Mouse (Mus musculus) urinary bladder, postnatal 25 days (tissue): ENCODE data around the gene Ttc4.

Experiments used
- DNase-seq: peaks from one replicate; pipeline ENCODE4 v3.0.0; 2022; ENCODE audit warnings: low spot score

Gene Ttc4

DNA sequence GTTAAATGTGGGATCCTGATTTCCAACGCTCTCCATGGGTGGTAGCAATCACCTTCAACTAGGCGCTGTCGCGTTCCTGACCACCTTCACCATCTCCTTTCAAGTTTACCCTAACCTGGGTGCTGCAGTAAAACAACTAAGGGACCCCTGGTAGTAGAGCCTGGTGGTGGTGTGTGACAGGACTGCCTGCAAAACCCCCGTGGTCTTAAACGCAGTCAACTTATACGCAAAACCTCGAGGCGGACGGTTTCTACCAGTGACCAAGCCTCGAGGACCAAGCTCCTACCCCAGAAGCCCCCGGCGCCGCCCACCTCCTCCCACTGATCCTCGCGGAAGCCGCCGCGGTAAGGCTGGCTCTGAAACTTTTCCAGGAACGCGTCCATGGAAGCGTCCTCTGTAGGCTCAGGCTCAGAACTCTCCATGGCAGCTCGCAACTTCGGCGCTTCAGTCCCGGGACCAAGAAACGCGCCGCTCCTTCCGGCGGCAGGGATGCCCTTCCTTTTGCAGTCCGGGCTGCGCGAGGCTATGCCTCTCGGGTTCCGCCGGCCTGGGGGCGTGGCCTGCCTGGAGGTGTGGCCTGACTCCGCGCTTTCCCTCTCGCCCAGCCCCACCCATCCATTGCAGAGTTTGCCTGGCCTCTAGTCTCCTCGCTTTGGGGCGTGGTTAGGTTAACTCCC, at the start of gene Ttc4:
Gene Ttc4 (minus strand): TSS at position 503 of the 677 bp plus-strand sequence.
- peak; percentile 90 for DNase-seq

DNA sequence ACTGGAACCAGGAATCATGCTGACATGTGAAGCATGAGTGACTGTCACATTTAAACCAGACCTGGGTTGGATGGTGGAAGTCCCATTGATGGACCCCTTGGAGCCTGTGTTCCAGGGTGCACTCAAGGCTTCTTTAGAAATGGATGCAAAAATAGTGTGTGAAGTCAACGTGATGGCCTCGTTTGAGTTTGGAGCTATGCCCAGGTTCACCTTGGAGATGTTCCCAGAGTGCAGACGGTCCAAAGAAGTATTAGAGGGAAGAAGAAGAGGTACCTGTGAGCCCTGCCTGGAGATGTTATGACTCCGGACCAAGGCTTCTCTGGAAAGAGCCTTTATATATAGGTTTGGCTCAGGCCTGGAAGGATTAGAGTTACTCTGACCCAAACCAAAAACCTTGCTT, 41.9 kb upstream of the Ttc4 start:
- DNase-seq = no peak

DNA sequence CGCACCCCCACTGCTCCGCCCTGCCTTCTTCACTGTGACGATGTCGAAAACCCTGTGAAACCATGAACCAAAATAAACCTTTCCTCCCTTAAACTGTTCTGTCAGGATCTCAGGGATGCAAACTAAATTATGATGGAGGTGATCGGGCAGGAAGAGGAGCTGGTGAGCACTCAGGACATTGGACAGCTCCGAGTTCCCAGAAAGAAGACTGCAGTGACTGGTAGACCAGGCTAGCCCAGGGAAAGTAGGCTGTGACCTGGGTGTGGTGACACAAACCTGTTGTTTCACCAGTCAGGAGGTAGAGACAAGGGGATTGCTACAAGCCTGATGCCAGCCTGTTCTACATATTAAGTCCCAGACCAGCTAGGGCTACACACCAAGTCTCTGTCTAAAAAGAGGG, 34.9 kb upstream of the Ttc4 start:
- DNase-seq = no peak

GRCm38 (mm10) chr4:106708408-106708807, 29.7 kb upstream of the Ttc4 start:
- DNase-seq = peak; percentile 89

DNA sequence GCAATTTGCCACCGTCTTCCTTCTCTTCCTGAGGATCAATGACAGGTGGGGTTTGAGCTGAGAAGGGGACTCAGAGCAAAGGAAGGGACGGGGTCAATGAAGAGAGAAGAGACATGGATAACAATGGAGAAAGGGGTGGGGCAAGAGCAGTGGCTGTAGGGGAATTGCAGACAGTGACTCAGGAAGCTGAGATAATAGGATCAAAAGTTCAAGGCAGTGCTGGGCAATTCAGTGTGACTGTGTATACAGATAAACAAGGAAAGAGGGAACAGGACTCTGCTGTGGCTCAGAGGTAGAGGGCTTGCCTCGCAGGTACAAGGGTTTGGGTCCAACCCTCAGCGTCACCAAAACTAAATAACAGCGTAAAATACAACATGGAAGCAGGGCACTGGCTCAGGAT, 29.2 kb upstream of the Ttc4 start:
- DNase-seq = no peak

- DNase-seq = no peak
Measured at GRCm38 (mm10) chr4:106705096-106705665, 26.4 kb upstream of the Ttc4 start.

GRCm38 (mm10) chr4:106704416-106704815, 25.7 kb upstream of the Ttc4 start:
- no peak for DNase-seq

- no peak for DNase-seq
Measured at GRCm38 (mm10) chr4:106703956-106704355, 25.2 kb upstream of the Ttc4 start.

- DNase-seq = no peak
Measured at GRCm38 (mm10) chr4:106700798-106701197, 22.1 kb upstream of the Ttc4 start.

GRCm38 (mm10) chr4:106699989-106700388, 21.2 kb upstream of the Ttc4 start:
- no peak for DNase-seq

DNA sequence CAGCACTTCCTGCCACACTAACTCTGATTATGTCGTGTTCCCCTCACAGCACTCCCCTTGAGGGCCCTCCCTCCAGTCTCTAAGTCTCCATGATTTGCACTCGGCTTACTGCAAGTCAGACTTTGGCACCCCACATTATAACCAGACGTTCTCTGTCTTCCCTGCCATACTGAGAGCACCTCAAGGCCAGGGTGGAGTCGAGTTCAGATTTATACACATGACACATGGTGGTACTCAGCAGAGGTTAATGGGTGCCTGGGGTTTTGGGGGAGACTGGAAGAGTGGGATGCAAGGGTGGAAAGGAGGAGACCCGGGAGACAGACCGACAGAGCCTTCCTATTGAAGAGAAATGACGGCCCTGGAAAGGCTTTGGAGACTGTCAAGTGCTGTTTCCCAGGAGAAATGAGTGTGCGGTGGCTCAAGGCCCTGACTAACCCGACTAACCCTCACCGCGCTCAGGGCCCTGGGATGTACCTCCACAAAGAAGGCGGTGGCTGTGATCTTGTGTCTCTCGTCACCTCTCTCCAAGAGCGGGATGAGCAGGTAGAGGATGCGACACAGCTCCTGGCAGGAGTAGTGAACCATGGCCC, 15.2 kb upstream of the Ttc4 start:
- DNase-seq = no peak

DNA sequence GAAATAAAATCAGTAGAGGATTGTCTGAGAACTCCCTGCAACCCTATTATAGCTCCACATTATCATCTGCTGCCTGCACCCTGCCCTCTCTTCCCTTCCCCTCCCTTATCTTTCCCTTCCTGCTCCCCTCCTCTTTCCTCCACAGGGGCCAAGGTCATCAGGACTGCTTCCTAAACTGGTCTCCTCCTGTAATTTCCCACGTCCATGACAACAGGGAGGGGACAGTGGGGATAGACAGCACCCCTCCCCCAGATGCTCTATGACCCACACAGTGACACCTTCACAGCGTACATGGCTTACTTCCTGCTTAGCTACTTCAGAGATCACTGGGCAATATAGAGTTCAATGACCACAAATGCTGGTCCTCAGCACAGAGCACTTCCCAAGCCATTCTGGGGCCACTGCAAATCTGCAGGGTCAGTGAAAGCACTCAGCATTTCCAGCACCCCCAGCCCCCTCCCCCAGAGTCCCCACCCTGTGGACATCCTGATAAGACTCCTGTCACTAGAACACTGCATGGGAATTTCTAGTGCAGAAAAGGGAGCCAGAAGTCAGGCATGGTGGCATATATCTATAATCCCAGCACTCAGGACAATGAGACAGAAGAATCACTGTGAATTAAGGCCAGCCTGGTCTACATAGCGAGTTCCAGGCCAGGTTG, 10.0 kb upstream of the Ttc4 start:
- DNase-seq = no peak

DNA sequence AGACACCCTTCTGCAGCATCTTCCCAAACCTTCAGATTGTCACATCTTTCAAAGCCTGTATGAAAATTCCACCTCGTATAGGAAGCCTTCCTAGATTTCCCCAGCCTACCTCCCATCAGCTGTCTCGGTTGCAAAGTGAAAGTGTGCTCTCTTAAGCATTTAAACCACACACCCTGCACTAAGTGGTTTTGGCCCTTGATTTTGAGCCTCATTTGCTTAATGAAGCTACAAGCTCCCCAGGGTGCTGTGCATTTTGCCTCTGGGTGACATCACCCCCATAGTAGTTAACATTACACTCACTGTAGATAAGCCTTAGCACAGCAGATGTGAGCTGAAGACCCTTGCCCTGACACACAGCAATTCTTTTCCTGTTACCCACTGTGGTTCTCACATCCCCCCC, 2.2 kb upstream of the Ttc4 start:
- DNase-seq = no peak

GRCm38 (mm10) chr4:106679152-106679551, 408 bp upstream of the Ttc4 start:
- DNase-seq = no peak

DNA sequence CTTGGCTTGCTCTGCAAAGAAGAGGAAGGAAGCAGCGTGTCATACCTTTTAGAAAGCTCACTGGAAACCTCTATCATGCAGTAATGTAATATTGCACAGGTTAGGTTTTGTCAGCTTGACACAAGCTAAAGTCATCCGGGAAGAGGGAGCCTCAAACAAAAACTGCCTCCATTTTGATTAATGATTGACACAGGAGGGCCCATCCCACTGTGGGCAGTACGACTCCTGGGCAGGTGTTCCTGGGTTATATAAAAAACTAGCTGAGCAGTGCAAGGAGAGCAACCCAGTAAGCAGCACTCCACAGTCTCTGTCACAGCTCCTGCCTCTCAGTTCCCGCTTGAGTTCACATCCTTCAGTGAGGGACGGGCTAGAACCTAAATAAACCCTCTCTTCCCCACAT, 2.0 kb downstream of the Ttc4 start:
- no peak for DNase-seq

DNA sequence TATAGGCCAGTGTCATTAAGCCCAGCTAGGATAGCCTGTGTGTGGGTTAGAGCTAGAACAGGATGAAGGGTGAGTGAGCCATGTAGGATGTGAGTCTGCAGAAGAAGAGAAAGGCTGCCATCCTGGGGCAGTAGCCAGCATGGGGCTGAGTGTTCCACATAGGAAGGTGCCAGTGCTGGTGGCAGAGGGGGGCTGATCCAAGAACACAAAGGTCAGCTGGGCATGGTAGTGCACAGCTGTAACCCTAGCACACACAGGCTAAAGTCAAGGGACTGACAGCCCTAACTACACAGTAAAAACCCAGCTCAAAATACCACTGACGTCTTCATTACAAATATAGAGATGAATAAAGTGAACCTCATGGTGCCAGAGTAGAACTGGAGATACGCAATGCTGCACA, 12.2 kb downstream of the Ttc4 start:
- DNase-seq = no peak

GRCm38 (mm10) chr4:106665673-106666072, 13.1 kb downstream of the Ttc4 start:
- DNase-seq = no peak

DNA sequence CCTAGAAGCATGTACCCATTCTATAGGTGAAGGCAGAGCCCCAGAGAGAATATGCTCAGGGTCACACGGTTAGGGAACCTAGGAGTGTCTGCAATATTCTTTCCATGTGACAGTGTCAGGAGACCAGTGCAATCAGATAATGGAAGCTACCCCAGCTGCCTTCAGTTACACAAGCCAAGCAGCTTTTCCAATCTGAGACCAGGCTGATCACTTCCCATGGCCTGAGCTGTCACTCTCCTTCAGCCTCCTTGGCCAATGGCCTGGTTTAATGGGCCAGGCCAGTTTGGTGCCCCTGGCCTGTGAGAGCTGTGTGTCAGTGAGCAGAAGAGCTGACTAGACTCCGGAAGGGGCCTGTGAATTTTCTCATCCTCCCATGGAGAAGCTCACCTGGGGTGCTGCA, 13.5 kb downstream of the Ttc4 start:
- no peak for DNase-seq

GRCm38 (mm10) chr4:106664697-106665096, 14.0 kb downstream of the Ttc4 start:
- DNase-seq = no peak

DNA sequence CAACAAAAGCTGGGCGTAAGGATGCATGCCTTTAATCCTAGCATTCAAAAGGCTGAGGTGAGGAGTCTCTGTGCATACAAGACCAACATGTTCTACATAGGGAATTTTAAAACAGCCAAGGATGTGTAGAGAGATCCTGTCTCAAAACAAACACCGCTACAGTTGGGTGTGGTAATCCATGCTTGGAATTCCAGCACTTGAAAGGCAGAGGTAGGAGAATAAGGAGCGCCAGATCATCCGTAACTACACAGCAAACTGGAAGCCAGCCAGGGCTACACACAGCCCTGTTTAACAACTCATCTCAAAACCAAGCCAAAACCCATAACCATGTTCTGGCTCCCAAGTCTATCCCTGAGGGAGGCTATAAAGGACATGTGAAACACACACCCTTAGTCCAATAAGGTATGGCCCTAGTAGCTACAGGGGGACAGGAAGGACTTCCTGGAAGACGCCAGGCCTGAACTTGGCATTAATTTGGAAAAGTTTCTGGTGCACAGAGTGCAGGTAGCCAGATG, 14.7 kb downstream of the Ttc4 start:
- no peak for DNase-seq

GRCm38 (mm10) chr4:106655681-106656080, 23.1 kb downstream of the Ttc4 start:
- no peak for DNase-seq

GRCm38 (mm10) chr4:106653051-106653450, 25.7 kb downstream of the Ttc4 start:
- no peak for DNase-seq

GRCm38 (mm10) chr4:106652546-106652945, 26.2 kb downstream of the Ttc4 start:
- DNase-seq = no peak
